In the genomic region with DNA sequence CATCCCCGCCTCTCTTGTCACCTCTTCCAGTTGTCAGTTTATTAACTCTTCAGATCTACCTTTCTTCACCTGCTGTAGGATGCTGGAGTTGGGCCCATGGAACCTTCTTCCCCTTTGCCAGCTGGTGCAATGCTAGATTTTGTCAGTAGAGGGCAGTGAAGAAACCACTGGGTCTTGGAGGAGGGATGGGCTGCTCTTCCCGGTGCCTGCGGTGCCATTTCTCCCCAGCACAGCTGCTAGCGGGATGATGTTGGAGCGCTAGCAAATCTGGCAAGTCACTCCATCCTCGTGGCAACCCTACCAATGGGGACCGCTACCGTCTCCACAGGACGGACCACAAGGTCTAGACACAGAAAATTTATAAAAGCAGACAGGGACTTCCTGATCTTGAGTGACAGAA, we compare ENCODE assay signal across 9 mouse cellular contexts. TPM values are rescaled to one million over a fixed set of nuclear protein-coding genes. Genes with fewer than 3 reads are reported as not detected.
A peak's percentile ranks its signal among the peaks of the same experiment; 100 is the strongest.
DNase-seq lines count a peak whose midpoint lies in the region; ATAC-seq and TF ChIP-seq lines count a peak whose summit lies in the region.
"Had no signal": no experiment of that assay in that cellular context is flagged by ENCODE, and none has a peak within 500 bp of the region (broad histone marks: within the 10 kb centered on the region; RNA-seq: fewer than 3 reads in every experiment).

No protein-coding gene starts in this region.

- WGBS in heart, embryonic 16.5 days, result 7% methylated on average over 9 of the region's 9 CpGs

- H3K36me3 ChIP-seq in G1E (replicated peaks), result no peaks in the 10 kb centered on the region
- no peaks in the 10 kb centered on the region for H3K36me3 ChIP-seq in heart, embryonic 16.5 days (ENCODE audit: control insufficient read depth, insufficient read depth)
- H3K36me3 ChIP-seq: liver, embryonic 15.5 days had no signal

- peak; percentile 41 for DNase-seq in G1E (ENCODE audit: low spot score)
- peak; percentile 39 for DNase-seq in c-Kit-negative CD71-positive TER-119-positive erythroid progenitor cells, embryonic 14.5 days (ENCODE audit: low read depth, low spot score)
- peak; percentile 66 for DNase-seq in kidney, postnatal 14 days
- DNase-seq in lung, adult 18-20 months, result peak; percentile 40 to 60
- peak; percentile 74 for DNase-seq in thymus, postnatal 14 days

- H3K4me3 ChIP-seq in G1E (ENCODE audit: low read depth, low read length), result no peak overlapping the region
- no peak overlapping the region for H3K4me3 ChIP-seq in heart, embryonic 16.5 days (ENCODE audit: low read length)
- H3K4me3 ChIP-seq: liver, embryonic 15.5 days had no signal

- H3K27me3 ChIP-seq in G1E (ENCODE audit: insufficient read depth, low read length), result peaks cover 29% of the 10 kb centered on the region
- H3K27me3 ChIP-seq in heart, embryonic 16.5 days (ENCODE audit: control insufficient read depth, insufficient read depth, low read length), result peaks cover 3% of the 10 kb centered on the region; the same call in 1 of the 2 replicates

- H3K9ac ChIP-seq in heart, embryonic 16.5 days (ENCODE audit: low read length), result no peak overlapping the region
- H3K9ac ChIP-seq: liver, embryonic 15.5 days had no signal

- H3K9me3 ChIP-seq in G1E (replicated peaks), result no peaks in the 10 kb centered on the region
- no peaks in the 10 kb centered on the region for H3K9me3 ChIP-seq in heart, embryonic 16.5 days (replicated peaks; ENCODE audit: control insufficient read depth, low read length)
- H3K9me3 ChIP-seq: liver, embryonic 15.5 days had no signal

- ATAC-seq in G1E (ENCODE audit: extremely low read depth, insufficient number of reproducible peaks, low FRiP score, poor library complexity, severe bottlenecking), result no peak
- 0 out of 2 replicates have a peak, but pooled peaks have one; percentile 41 for ATAC-seq in erythroid progenitor cell, adult 5-6 weeks (replicated peaks; ENCODE audit: low FRiP score, poor library complexity, severe bottlenecking)
- ATAC-seq in heart, embryonic 16.5 days (replicated peaks; ENCODE audit: extremely low read depth, insufficient read depth, low FRiP score), result no peak
- peak; percentile 66 for ATAC-seq in neutrophil, adult 5-6 weeks (ENCODE audit: extremely low read depth, insufficient number of reproducible peaks, low FRiP score, poor library complexity, severe bottlenecking)

- H3K27ac ChIP-seq in heart, embryonic 16.5 days (ENCODE audit: low read length), result no peak overlapping the region
- H3K27ac ChIP-seq: liver, embryonic 15.5 days had no signal

- peaks cover 4% of the 10 kb centered on the region for H3K4me1 ChIP-seq in G1E (ENCODE audit: insufficient read depth, low read depth, low read length)
- peaks cover 7% of the 10 kb centered on the region for H3K4me1 ChIP-seq in heart, embryonic 16.5 days (ENCODE audit: control insufficient read depth, insufficient read depth, low read length)
- H3K4me1 ChIP-seq: liver, embryonic 15.5 days had no signal

- TF ChIP-seq CTCF in G1E (IDR thresholded peaks at IDR 0.05; ENCODE audit: low read depth, low read length), result peak; percentile 76

- peak overlapping the region; percentile 53 for H3K4me2 ChIP-seq in heart, embryonic 16.5 days (ENCODE audit: low read depth, low read length)
- H3K4me2 ChIP-seq: liver, embryonic 15.5 days had no signal

RNA-seq across cellular contexts. Expression of gene Pdia6, which starts 13.3 kb away (rescaled TPM):
- 43.0 and 47.0 TPM in 2 replicates for total RNA-seq in G1E (2014; fragmentation: Nextera tagmentation)
- 112 and 115 TPM in 2 replicates for total RNA-seq in G1E (2017)
- 6.4 and 12.3 TPM in 2 replicates for polyA plus RNA-seq in G1E (2012)
- 50.1 and 54.5 TPM in 2 replicates for total RNA-seq in erythroid progenitor cell, adult 5-6 weeks (2015; ENCODE audit: low replicate concordance)
- total RNA-seq in erythroid progenitor cell, adult 5-6 weeks (2017; ENCODE audit: low replicate concordance), result 51.6 and 57.5 TPM in 2 replicates
- 344 and 350 TPM in 2 replicates for polyA plus RNA-seq in heart, embryonic 16.5 days (2015; fragmentation: Nextera tagmentation; extraction: Ambion mirVana)
- 104 and 112 TPM in 2 replicates for total RNA-seq in neutrophil, adult 5-6 weeks (2017)

Comparison
In these comparisons a context has a peak if more than half of its experiments do, and no peak if none do; other contexts are left out.
1. ATAC-seq: peak in erythroid progenitor cell, adult 5-6 weeks (single experiment) and neutrophil, adult 5-6 weeks (single experiment); none in G1E (single experiment) and heart, embryonic 16.5 days (single experiment).
2. Peak in every context shown above with its lines, with median percentiles within 50 percentile points of each other: DNase-seq.